Mouse (Mus musculus) midbrain, embryonic 14.5 days (tissue): ENCODE results near the gene Khdrbs2. TPM values are rescaled to one million over a fixed set of nuclear protein-coding genes. Genes with fewer than 3 reads are reported as not detected.

Experiments used
- ATAC-seq: fragments of 200-750 bp; cut with Nextera tagmentation; 2 replicates; pipeline ENCODE4 v1.8.0; 2017; ENCODE audit warnings: moderate number of reproducible peaks, moderate library complexity; ENCODE audit not compliant: low FRiP score, low TSS enrichment
- DNase-seq: peaks from one replicate; pipeline ENCODE4 v3.0.0-alpha.2; 2015
- H3K27ac ChIP-seq: fragments of 300-500 bp; sonication (generic); replicated peaks from 2 replicates; pipeline ENCODE4 v1.5.1; 2014; ENCODE audit warnings: mild to moderate bottlenecking, low read depth, low read length, moderate library complexity
- H3K27me3 ChIP-seq: fragments of 300-500 bp; sonication (generic); 2 replicates; pipeline ENCODE4 v1.6.1; 2014; ENCODE audit warnings: low read length, control low read depth, mixed read lengths; ENCODE audit not compliant: control insufficient read depth, insufficient read depth
- H3K36me3 ChIP-seq: fragments of 300-500 bp; sonication (generic); 2 replicates; pipeline ENCODE4 v1.6.1; 2014; ENCODE audit warnings: low read length, control low read depth; ENCODE audit not compliant: control insufficient read depth, insufficient read depth
- H3K4me1 ChIP-seq: fragments of 300-500 bp; sonication (generic); 2 replicates; pipeline ENCODE4 v1.6.1; 2014; ENCODE audit warnings: mild to moderate bottlenecking, antibody characterized with exemption, low read length, control low read depth; ENCODE audit not compliant: control insufficient read depth, insufficient read depth
- H3K4me2 ChIP-seq: fragments of 300-500 bp; sonication (generic); 2 replicates; pipeline ENCODE4 v1.6.1; 2014; ENCODE audit warnings: mild to moderate bottlenecking, low read length, moderate library complexity
- H3K4me3 ChIP-seq: fragments of 300-500 bp; sonication (generic); replicated peaks from 2 replicates; pipeline ENCODE4 v1.5.1; 2014; ENCODE audit warnings: low read depth, low read length
- H3K9ac ChIP-seq: fragments of 300-500 bp; sonication (generic); replicated peaks from 2 replicates; pipeline ENCODE4 v1.6.1; 2014; ENCODE audit warnings: mild to moderate bottlenecking, low read length, moderate library complexity
- H3K9me3 ChIP-seq: fragments of 300-500 bp; sonication (generic); 2 replicates; pipeline ENCODE4 v1.6.1; 2016; ENCODE audit warnings: low read length, control low read depth, mixed read lengths; ENCODE audit not compliant: control insufficient read depth
- WGBS: fragments of 180-500 bp; shearing (Covaris S2); extraction: QIAGEN DNeasy Blood & Tissue Kit; methylation state at CpG from one replicate; pipeline ENCODE4 v1.1.7; 2014; 5-methylcytosine and 5-hydroxymethylcytosine counted together
- polyA plus RNA-seq: library from polyadenylated mRNA; unstranded; fragments of >200 nt; fragmentation: Nextera tagmentation; extraction: Ambion mirVana; gene quantifications from 2 replicates; pipeline ENCODE4 v1.2.1, GENCODE M21; 2014

Khdrbs2 gene
- polyA plus RNA-seq, 1 experiment from 2014 or later, result 70.0 TPM

DNA sequence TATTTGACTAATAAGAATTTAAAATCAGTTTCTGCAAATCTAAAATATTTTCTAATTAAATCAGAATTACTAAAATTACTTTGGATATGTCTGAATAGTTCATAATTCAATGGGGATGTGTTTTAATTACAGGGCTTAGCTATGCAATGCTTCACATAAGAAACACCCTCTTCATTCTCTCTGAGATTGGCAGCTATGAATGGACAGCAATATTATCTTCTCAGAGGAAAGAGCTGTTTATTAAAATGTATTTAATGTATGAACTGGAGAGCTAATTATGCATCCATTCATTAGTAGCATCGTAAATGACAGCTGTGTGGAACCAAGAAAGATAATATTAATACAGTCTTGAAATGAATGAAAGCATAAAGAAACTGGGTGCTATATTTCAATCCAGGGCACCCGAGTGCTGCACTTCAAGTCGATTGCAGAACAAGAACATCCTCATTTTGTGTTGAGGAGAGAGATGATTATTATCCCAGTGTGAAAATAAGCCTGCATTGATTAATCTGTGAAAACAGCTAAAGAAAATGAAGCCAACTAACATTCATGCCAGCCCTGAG lies 477.2 kb downstream of the Khdrbs2 start:
- Histone ChIP-seq H3K4me1 (0 out of 2 replicates have a peak, but pooled peaks cover 3% of the 10 kb centered on the region), H3K9me3 (no peaks in the 10 kb centered on the region), H3K9ac (no peak overlapping the region), H3K4me3 (no peak overlapping the region), H3K36me3 (no peaks in the 10 kb centered on the region), H3K27ac (no peak overlapping the region), H3K4me2 (no peak overlapping the region), H3K27me3 (no peaks in the 10 kb centered on the region)
- ATAC-seq (no peak), DNase-seq (peak; percentile 10)
- 65% methylated on average over 3 of the region's 3 CpGs for WGBS

DNA sequence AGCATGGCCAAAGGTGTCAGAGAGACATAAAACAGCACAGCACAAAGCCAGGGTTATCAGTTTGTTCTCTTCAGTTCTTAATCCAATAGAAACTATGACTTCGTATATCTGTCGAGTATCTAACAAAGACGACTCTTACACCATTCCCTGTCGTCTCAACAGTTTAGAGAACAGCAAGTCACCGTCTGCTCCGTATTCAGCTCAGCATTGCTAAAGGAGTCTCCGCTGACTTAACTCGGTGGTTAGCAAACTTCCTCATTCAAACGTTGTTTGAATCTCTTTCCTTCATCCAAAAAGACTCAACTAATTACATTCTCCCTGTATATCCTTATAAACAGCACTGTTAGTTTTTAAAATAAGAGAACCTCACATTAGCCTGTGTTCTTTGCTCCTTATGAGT lies 521.3 kb downstream of the Khdrbs2 start:
- H3K9me3 ChIP-seq, result no peaks in the 10 kb centered on the region
- no peaks in the 10 kb centered on the region for H3K36me3 ChIP-seq
- H3K27ac ChIP-seq, result no peak overlapping the region
- ATAC-seq (no peak), DNase-seq (no peak)
- H3K4me2 ChIP-seq, result no peak overlapping the region
- 82% methylated on average over 9 of the region's 9 CpGs for WGBS
- no peak overlapping the region for H3K9ac ChIP-seq
- no peaks in the 10 kb centered on the region for H3K4me1 ChIP-seq
- H3K27me3 ChIP-seq, result no peaks in the 10 kb centered on the region
- no peak overlapping the region for H3K4me3 ChIP-seq

DNA sequence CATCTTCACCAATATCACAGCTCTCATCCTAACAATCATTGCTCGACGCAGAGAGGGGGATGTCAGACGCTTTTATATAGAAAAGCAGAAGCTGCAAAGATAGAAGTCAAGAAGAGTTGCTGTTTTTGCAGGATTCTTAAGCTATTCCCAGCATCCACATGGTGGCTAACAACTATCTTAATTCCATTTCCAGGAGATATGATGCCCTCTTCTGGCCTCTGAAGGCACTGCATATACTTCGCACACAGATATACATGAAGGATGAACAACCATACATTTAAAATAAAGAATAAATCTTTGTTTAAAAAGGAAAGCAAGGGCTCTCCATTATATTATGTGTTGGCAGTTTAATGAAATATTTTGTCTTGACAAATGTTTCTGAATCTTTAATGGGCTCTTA lies 527.6 kb downstream of the Khdrbs2 start:
- Histone ChIP-seq H3K36me3 (no peaks in the 10 kb centered on the region), H3K4me3 (no peak overlapping the region), H3K4me2 (no peak overlapping the region), H3K27ac (no peak overlapping the region), H3K9ac (no peak overlapping the region), H3K4me1 (no peaks in the 10 kb centered on the region), H3K9me3 (no peaks in the 10 kb centered on the region), H3K27me3 (no peaks in the 10 kb centered on the region)
- ATAC-seq, result no peak
- no peak for DNase-seq
- 97% methylated on average over 4 of the region's 4 CpGs for WGBS

DNA sequence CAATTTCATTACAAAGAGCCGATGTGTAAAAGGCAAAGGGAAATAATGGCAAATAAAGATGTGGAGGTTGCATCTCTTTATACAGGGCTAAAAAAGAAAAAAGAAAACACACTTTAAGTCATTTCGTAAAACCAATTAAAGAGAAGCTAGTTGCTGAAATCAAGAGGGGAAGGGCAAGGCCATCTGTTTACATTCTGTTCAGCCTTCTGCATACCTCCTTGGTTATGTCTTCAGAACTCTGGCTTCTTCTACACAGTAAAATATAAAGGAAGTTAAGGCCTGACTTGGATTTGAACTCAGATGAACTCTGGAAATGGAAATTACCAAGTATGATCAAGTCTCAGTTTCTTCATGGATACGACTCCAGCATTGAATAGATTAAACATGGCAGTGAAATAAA lies 528.8 kb downstream of the Khdrbs2 start:
- Histone ChIP-seq H3K27me3 (no peaks in the 10 kb centered on the region), H3K4me1 (no peaks in the 10 kb centered on the region), H3K4me2 (no peak overlapping the region), H3K9me3 (no peaks in the 10 kb centered on the region), H3K27ac (no peak overlapping the region), H3K9ac (no peak overlapping the region), H3K36me3 (no peaks in the 10 kb centered on the region), H3K4me3 (no peak overlapping the region)
- DNase-seq (no peak), ATAC-seq (no peak)
- WGBS, result 90% methylated on average over 3 of the region's 3 CpGs
